Mouse (Mus musculus) midbrain, embryonic 11.5 days (tissue): ENCODE data around the gene Hspg2. TPM values are rescaled to one million over a fixed set of nuclear protein-coding genes. Genes with fewer than 3 reads are reported as not detected.

Source experiments
- ATAC-seq: fragments of 200-750 bp; cut with Nextera tagmentation; 2 replicates; pipeline ENCODE4 v1.8.0; 2017; ENCODE audit warnings: moderate TSS enrichment, moderate library complexity; ENCODE audit not compliant: low FRiP score
- DNase-seq: peaks from one replicate; pipeline ENCODE4 v3.0.0; 2015; ENCODE audit warnings: low spot score; ENCODE audit errors: missing footprints
- H3K27ac ChIP-seq: fragments of 300-500 bp; sonication (generic); 2 replicates; pipeline ENCODE4 v1.5.1; 2014; ENCODE audit warnings: low read depth, low read length
- H3K27me3 ChIP-seq: fragments of 300-500 bp; sonication (generic); 2 replicates; pipeline ENCODE4 v1.6.1; 2014; ENCODE audit warnings: mild to moderate bottlenecking, low read length, moderate library complexity, mixed read lengths; ENCODE audit not compliant: control insufficient read depth, insufficient read depth
- H3K36me3 ChIP-seq: fragments of 300-500 bp; sonication (generic); 2 replicates; pipeline ENCODE4 v1.6.1; 2014; ENCODE audit warnings: mild to moderate bottlenecking, low read length, moderate library complexity, mixed read lengths; ENCODE audit not compliant: control insufficient read depth, insufficient read depth
- H3K4me1 ChIP-seq: fragments of 300-500 bp; sonication (generic); 2 replicates; pipeline ENCODE4 v1.6.1; 2014; ENCODE audit warnings: low read length; ENCODE audit not compliant: control insufficient read depth, insufficient read depth
- H3K4me2 ChIP-seq: fragments of 300-500 bp; sonication (generic); 2 replicates; pipeline ENCODE4 v1.6.1; 2014; ENCODE audit warnings: mild to moderate bottlenecking, moderate library complexity
- H3K4me3 ChIP-seq: fragments of 300-500 bp; sonication (generic); 2 replicates; pipeline ENCODE4 v1.5.1; 2014; ENCODE audit warnings: low read depth, low read length
- H3K9ac ChIP-seq: fragments of 300-500 bp; sonication (generic); 2 replicates; pipeline ENCODE4 v1.6.1; 2014; ENCODE audit warnings: low read length
- H3K9me3 ChIP-seq: fragments of 300-500 bp; sonication (generic); 2 replicates; pipeline ENCODE4 v1.6.1; 2016; ENCODE audit warnings: low read length; ENCODE audit not compliant: control insufficient read depth
- WGBS: fragments of 180-500 bp; shearing (Covaris S2); extraction: QIAGEN DNeasy Blood & Tissue Kit; methylation state at CpG from one replicate; pipeline ENCODE4 v1.1.7; 2014; 5-methylcytosine and 5-hydroxymethylcytosine counted together
- polyA plus RNA-seq: library from polyadenylated mRNA; unstranded; fragments of >200 nt; fragmentation: Nextera tagmentation; extraction: Ambion mirVana; gene quantifications from 2 replicates; pipeline ENCODE4 v1.2.1, GENCODE M21; 2014

Gene Hspg2
- polyA plus RNA-seq, 1 experiment from 2014 or later, result 11.2 TPM

- peak overlapping the region; percentile 95 for H3K4me2 ChIP-seq
- peaks cover 12% of the 10 kb centered on the region for H3K4me1 ChIP-seq
- H3K27ac ChIP-seq, result no peak overlapping the region
- ATAC-seq (peak; percentile 12; the same call in 1 of the 2 replicates), DNase-seq (peak; percentile 90)
- peak overlapping the region; percentile 60 for H3K4me3 ChIP-seq
- no peaks in the 10 kb centered on the region for H3K36me3 ChIP-seq
- H3K9ac ChIP-seq, result peak overlapping the region; percentile 76
- 4% methylated on average over 20 of the region's 20 CpGs for WGBS
- no peaks in the 10 kb centered on the region for H3K9me3 ChIP-seq
- H3K27me3 ChIP-seq, result 0 out of 2 replicates have a peak, but pooled peaks cover 2% of the 10 kb centered on the region
These were observed 694 bp downstream of the Hspg2 start for GRCm38 (mm10) chr4:137469081-137469844.

DNA sequence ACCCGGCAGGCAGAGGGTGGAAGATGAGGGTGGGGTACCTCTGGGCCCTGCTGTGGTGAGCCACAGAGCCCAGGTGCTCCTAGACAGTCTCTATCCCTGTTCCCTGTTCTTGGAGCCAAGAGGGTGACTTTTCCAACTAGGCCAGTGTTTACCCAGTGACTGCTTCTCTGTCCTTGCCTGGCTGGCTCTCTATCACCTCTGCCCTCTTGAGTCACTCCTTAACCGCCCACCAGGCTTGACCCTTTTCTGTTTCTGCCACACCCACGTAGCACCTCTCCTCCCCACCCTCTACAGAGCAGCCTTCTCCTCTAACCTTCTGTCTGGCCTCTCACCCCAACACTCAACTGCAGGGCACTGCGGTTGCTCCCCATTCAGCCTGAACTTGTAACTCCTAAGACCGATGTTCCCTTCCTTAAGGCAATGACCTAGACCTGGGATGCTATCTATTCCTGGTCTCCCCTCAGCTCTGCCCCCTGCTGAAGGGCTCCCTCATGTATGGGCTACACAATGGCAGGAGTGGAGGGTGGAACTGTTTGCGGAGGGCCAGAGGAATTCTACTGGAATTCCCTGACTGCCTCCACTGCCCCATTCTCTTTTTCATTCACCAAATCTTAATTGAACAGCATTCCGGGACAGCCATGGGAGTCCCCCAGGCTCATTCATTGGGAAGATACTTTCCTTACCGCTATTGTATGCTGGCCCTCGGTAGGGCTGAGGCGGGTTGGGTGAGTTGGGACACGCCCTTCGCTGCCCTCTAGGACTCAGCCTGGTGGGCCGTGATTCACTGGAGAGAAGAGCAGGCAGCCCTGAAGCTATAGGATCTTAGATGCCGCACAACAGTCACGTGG lies 1.5 kb downstream of the Hspg2 start:
- no peak for DNase-seq
- 42% methylated on average over 15 of the region's 15 CpGs for WGBS
- peak overlapping the region; percentile 60 for H3K4me3 ChIP-seq
- H3K9me3 ChIP-seq, result no peaks in the 10 kb centered on the region
- peak overlapping the region; percentile 76; the same call in 1 of the 2 replicates for H3K9ac ChIP-seq
- H3K4me1 ChIP-seq, result peaks cover 12% of the 10 kb centered on the region
- no peak for ATAC-seq
- H3K27me3 ChIP-seq, result 0 out of 2 replicates have a peak, but pooled peaks cover 2% of the 10 kb centered on the region
- H3K4me2 ChIP-seq, result peak overlapping the region; percentile 95
- H3K36me3 ChIP-seq, result no peaks in the 10 kb centered on the region
- H3K27ac ChIP-seq, result no peak overlapping the region

DNA sequence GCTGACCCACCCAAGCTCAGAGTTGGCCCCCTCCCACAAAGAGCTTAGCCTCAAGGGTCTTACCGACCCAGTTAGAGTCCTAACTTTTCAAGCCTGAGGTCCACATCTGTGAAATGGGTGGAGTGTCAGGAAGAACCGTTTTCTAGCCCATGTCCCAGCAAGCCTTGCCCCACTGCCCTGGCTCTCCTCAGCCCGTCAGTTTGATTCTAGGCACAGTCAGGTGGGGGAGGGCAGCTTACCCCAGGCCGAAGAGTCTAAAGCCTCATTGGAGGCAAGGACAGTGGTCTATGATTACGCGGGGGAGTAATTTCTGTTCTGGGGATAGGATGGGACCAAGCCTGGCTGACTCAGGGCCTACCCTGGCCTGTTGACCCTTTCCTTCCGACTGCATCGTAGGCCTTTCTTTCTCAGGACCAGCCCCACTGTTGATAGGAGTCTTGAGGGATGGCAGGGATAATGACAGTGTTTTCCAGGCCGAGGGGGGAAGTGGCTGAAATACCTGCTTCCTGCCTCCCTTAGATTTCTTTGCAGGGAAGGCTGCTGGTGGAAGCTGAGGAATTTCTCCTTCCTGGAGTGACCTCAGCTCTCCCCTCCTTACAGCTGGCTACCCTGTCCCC lies 2.2 kb downstream of the Hspg2 start:
- Histone ChIP-seq H3K9ac (no peak overlapping the region), H3K4me3 (no peak overlapping the region), H3K9me3 (no peaks in the 10 kb centered on the region), H3K4me2 (no peak overlapping the region), H3K27ac (no peak overlapping the region), H3K36me3 (no peaks in the 10 kb centered on the region), H3K27me3 (0 out of 2 replicates have a peak, but pooled peaks cover 2% of the 10 kb centered on the region), H3K4me1 (peaks cover 12% of the 10 kb centered on the region)
- WGBS, result 85% methylated on average over 9 of the region's 9 CpGs
- ATAC-seq (no peak), DNase-seq (no peak)

GRCm38 (mm10) chr4:137471326-137471725 lies 2.8 kb downstream of the Hspg2 start:
- 65% methylated on average over 8 of the region's 8 CpGs for WGBS
- peaks cover 13% of the 10 kb centered on the region for H3K4me1 ChIP-seq
- no peak overlapping the region for H3K9ac ChIP-seq
- no peak overlapping the region for H3K4me3 ChIP-seq
- no peaks in the 10 kb centered on the region for H3K36me3 ChIP-seq
- 0 out of 2 replicates have a peak, but pooled peaks cover 2% of the 10 kb centered on the region for H3K27me3 ChIP-seq
- no peaks in the 10 kb centered on the region for H3K9me3 ChIP-seq
- ATAC-seq (no peak), DNase-seq (no peak)
- H3K4me2 ChIP-seq, result no peak overlapping the region
- no peak overlapping the region for H3K27ac ChIP-seq

DNA sequence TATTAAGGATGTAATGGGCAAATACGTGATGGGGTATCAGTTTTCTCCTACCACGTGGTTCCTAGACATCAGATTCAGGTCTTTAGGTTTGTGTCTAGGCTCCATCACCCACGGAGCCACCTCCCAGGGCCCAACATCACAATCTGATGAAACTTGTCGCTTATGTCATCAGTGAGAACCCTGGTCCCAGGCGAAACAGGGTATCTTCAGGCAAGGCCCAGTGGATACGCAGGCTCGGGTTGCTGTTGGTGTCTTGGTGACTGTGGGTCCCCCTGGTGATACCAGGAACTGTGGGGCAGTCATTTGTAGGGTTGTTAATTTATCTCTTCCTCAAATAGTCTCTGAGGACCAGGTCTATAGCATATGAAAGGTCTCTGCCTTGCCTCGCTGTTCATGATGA lies 4.7 kb downstream of the Hspg2 start:
- H3K9me3 ChIP-seq, result no peaks in the 10 kb centered on the region
- WGBS, result 90% methylated on average over 8 of the region's 8 CpGs
- ATAC-seq, result no peak
- no peak overlapping the region for H3K4me3 ChIP-seq
- DNase-seq, result no peak
- H3K36me3 ChIP-seq, result no peaks in the 10 kb centered on the region
- H3K27ac ChIP-seq, result no peak overlapping the region
- H3K9ac ChIP-seq, result no peak overlapping the region
- H3K27me3 ChIP-seq, result 0 out of 2 replicates have a peak, but pooled peaks cover 2% of the 10 kb centered on the region
- H3K4me1 ChIP-seq, result peaks cover 25% of the 10 kb centered on the region
- H3K4me2 ChIP-seq, result no peak overlapping the region

DNA sequence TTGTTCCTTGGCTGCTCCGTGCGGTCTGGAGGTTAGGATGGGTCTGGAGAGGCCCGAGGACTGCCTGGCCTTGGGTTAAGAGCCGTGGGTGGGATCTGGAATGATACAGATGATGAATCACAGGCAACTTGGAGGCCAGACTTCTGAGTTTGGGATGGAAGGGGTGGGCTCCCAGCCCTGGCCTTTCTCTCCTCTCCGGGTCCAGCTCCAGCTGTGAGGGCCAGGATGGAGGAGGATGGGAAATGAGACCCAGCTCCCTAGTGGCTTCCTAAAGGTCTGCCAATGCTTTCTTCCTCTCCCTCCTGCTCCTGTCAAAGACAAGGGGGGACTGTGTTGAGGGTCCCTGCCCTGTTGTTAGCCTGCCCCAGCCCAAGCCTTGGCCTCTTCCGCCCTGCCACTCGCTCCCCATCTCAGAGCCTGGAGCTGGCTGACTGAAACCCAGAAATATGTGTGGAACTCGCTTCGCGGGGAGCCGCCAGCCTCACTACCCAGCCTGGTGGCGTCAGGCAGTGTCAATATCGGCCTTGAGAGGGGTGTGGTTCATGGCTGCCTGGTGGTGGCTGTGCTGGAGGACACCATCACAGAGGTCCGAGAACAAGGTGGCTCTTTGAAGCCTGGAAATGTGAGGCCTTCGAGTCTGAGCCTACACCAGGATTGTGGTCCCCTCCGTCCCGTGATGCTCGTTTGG lies 5.3 kb downstream of the Hspg2 start:
- Histone ChIP-seq H3K27ac (no peak overlapping the region), H3K4me3 (no peak overlapping the region), H3K36me3 (no peaks in the 10 kb centered on the region), H3K27me3 (0 out of 2 replicates have a peak, but pooled peaks cover 2% of the 10 kb centered on the region), H3K9me3 (no peaks in the 10 kb centered on the region), H3K9ac (no peak overlapping the region), H3K4me2 (no peak overlapping the region), H3K4me1 (peaks cover 25% of the 10 kb centered on the region)
- WGBS, result 85% methylated on average over 18 of the region's 18 CpGs
- ATAC-seq, result no peak
- no peak for DNase-seq

DNA sequence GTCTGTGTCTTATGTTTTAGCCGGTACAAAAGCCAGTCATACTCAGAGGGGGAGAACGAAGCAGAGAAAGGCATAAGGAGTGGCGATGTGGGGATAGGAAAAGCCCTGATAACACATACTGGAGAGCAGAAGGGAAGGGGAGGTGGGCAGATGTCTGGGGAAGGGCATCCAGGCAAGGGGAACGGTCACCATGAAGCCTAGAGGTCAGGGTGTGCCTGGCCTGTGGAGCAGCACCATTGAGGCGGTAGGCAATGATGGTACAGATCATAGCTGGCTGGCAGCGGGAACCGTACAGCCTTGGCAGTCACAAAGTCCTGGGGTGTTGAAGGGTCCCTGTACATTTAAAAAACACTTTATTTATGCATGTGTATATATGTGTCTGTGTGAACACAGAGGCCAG lies 6.1 kb downstream of the Hspg2 start:
- WGBS, result 92% methylated on average over 7 of the region's 7 CpGs
- no peak for ATAC-seq
- H3K4me3 ChIP-seq, result no peak overlapping the region
- H3K4me2 ChIP-seq, result no peak overlapping the region
- peaks cover 17% of the 10 kb centered on the region for H3K4me1 ChIP-seq
- H3K27me3 ChIP-seq, result 0 out of 2 replicates have a peak, but pooled peaks cover under 1% of the 10 kb centered on the region
- H3K27ac ChIP-seq, result no peak overlapping the region
- H3K9me3 ChIP-seq, result no peaks in the 10 kb centered on the region
- DNase-seq, result no peak
- no peaks in the 10 kb centered on the region for H3K36me3 ChIP-seq
- H3K9ac ChIP-seq, result no peak overlapping the region

DNA sequence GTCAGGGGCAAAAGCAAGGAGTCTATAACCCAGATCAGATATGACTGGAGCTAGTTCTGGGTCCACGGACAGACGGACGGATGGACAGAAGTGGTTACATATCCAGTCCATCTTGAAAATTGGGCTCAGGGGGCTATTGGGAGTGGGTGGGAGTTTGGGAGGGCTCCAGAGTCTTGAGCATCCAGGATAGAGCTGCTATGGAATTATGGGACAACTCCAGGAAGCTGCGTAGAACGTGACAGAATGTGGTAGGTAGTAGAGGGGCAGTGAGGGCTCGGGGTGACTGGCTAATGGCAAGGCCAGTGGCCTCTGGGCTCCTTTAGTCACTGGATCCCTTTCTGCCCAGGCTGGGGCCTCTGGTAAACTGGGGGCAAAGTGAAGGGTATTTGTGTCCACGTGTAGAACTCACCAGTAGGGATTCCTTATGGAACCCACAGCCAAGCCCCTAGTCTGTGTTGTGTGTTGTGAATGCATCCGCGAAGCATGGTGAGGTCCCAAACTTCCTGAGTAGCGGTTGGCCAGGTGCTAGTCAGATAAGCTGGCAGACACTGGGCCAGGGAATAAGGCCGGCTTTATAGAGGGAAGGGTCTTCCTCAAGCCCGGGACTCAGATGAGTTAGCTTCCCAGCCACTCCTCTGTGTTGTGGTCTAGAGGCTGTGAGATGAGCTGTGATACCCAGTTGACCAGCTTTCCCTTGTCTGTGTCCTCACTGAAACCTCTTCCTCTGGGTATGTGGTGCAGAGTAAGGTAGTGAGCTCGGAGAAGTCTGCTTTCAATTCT lies 6.9 kb downstream of the Hspg2 start:
- Histone ChIP-seq H3K9ac (no peak overlapping the region), H3K9me3 (no peaks in the 10 kb centered on the region), H3K4me1 (peaks cover 19% of the 10 kb centered on the region), H3K4me3 (no peak overlapping the region), H3K36me3 (no peaks in the 10 kb centered on the region), H3K4me2 (no peak overlapping the region), H3K27me3 (no peaks in the 10 kb centered on the region), H3K27ac (no peak overlapping the region)
- ATAC-seq, result no peak
- 86% methylated on average over 13 of the region's 13 CpGs for WGBS
- DNase-seq, result no peak
